Comparison of ENCODE assay signal across 11 mouse cellular contexts in genomic region chr3:88366830-88367428, GRCm38 (mm10). TPM values are rescaled to one million over a fixed set of nuclear protein-coding genes. Genes with fewer than 3 reads are reported as not detected.
DNase-seq lines count a peak whose midpoint lies in the region; ATAC-seq lines count a peak whose summit lies in the region.
"Not testable (repeated sequence)": the region's sequence is repeated elsewhere in the genome, so short reads cannot be mapped to it uniquely, and the experiment has no call there.
"Had no signal": no experiment of that assay in that cellular context is flagged by ENCODE, and none has a peak within 500 bp of the region (broad histone marks: within the 10 kb centered on the region; RNA-seq: fewer than 3 reads in every experiment).

No protein-coding gene starts in this region.

- not testable (repeated sequence) for H3K9me3 ChIP-seq in forebrain, embryonic 14.5 days (replicated peaks; ENCODE audit: control insufficient read depth, low read length)

- H3K9ac ChIP-seq in forebrain, embryonic 14.5 days (ENCODE audit: low read length): not testable (repeated sequence)

- ATAC-seq in forebrain, embryonic 14.5 days: peak; percentile 85
- ATAC-seq in hematopoietic stem cell, adult 5-6 weeks (replicated peaks in 1 of 2; ENCODE audit: insufficient read depth in 1 of 2, low FRiP score in 2 of 2, low TSS enrichment in 1 of 2, low read depth in 1 of 2, poor library complexity in 2 of 2, severe bottlenecking in 2 of 2): peak; percentile 90 to 93

- DNase-seq in adrenal gland, postnatal 25 days: peak; percentile 48
- peak; percentile 47 for DNase-seq in forebrain, embryonic 14.5 days (ENCODE audit: low spot score)
- DNase-seq in kidney, postnatal 10 days: peak; percentile 69
- DNase-seq in liver: peak; percentile 64
- DNase-seq in mesoderm, embryonic 11.5 days (ENCODE audit: low read depth, low spot score): peak; percentile 60
- DNase-seq in right cerebral cortex, adult 2 months (ENCODE audit: low spot score in 2 of 2): peak; percentile 67 to 69
- DNase-seq in thymus, postnatal 10 days (ENCODE audit: low spot score in 2 of 2): peak; percentile 80 to 84

- H3K4me2 ChIP-seq in forebrain, embryonic 14.5 days (ENCODE audit: low read length): peak overlapping the region; percentile 23; the same call in 1 of the 2 replicates

- not testable (repeated sequence) for H3K27me3 ChIP-seq in forebrain, embryonic 14.5 days (replicated peaks; ENCODE audit: control insufficient read depth, insufficient read depth, low read length)

- 0 out of 2 replicates have a peak overlapping the region, but pooled peaks have one; percentile 15 for H3K4me3 ChIP-seq in forebrain, embryonic 14.5 days (ENCODE audit: low read depth, low read length)

- H3K36me3 ChIP-seq in forebrain, embryonic 14.5 days (ENCODE audit: control insufficient read depth, insufficient read depth, low read length): peaks cover 14% of the 10 kb centered on the region

- 2% methylated on average over 17 of the region's 22 CpGs for WGBS in forebrain, embryonic 14.5 days

- not testable (repeated sequence) for H3K4me1 ChIP-seq in forebrain, embryonic 14.5 days (ENCODE audit: control insufficient read depth, insufficient read depth, low read length)

- 0 out of 2 replicates have a peak overlapping the region, but pooled peaks have one; percentile 48 for H3K27ac ChIP-seq in forebrain, embryonic 14.5 days (ENCODE audit: low read depth, low read length)

RNA-seq across cellular contexts. Expression of gene Paqr6, which starts 2.5 kb away (rescaled TPM):
- total RNA-seq in adrenal gland, postnatal 25 days (2021): 1.6 and 1.9 TPM in 2 replicates
- 0.22 and 0.30 TPM in 2 replicates for polyA plus RNA-seq in forebrain, embryonic 14.5 days (2014; fragmentation: Nextera tagmentation; extraction: Ambion mirVana)
- total RNA-seq in hematopoietic stem cell, adult 5-6 weeks (2017): not detected in 2 replicates

RNA-seq across cellular contexts. Expression of gene Bglap3, which starts 5.6 kb away (rescaled TPM):
- 0.79 and 2.3 TPM in 2 replicates for total RNA-seq in adrenal gland, postnatal 25 days (2021)
- not detected in 2 replicates for polyA plus RNA-seq in forebrain, embryonic 14.5 days (2014; fragmentation: Nextera tagmentation; extraction: Ambion mirVana)
- not detected in 2 replicates for total RNA-seq in hematopoietic stem cell, adult 5-6 weeks (2017)
- polyA plus RNA-seq: testis, adult 2 months had no signal

RNA-seq across cellular contexts. Expression of gene Bglap2, which starts 11.6 kb away (rescaled TPM):
- 1.0 TPM in 1 of 2 replicates, not detected in the other for total RNA-seq in adrenal gland, postnatal 25 days (2021)
- not detected in 2 replicates for polyA plus RNA-seq in forebrain, embryonic 14.5 days (2014; fragmentation: Nextera tagmentation; extraction: Ambion mirVana)
- not detected in 2 replicates for total RNA-seq in hematopoietic stem cell, adult 5-6 weeks (2017)
- total RNA-seq: gastrocnemius, postnatal 4 days; left cerebral cortex, postnatal 4 days had no signal

RNA-seq across cellular contexts. Expression of gene Bglap, which starts 17.3 kb away (rescaled TPM):
- 4.3 TPM in 1 of 2 replicates, not detected in the other for total RNA-seq in adrenal gland, postnatal 25 days (2021)
- polyA plus RNA-seq in forebrain, embryonic 14.5 days (2014; fragmentation: Nextera tagmentation; extraction: Ambion mirVana): not detected in 2 replicates
- not detected in 2 replicates for total RNA-seq in hematopoietic stem cell, adult 5-6 weeks (2017)
- total RNA-seq: left cerebral cortex, postnatal 4 days had no signal
- polyA plus RNA-seq: testis, adult 2 months had no signal

RNA-seq across cellular contexts. Expression of gene Smg5, which starts 30.9 kb away (rescaled TPM):
- total RNA-seq in adrenal gland, postnatal 25 days (2021): 55.3 and 59.1 TPM in 2 replicates
- 36.0 and 44.8 TPM in 2 replicates for polyA plus RNA-seq in forebrain, embryonic 14.5 days (2014; fragmentation: Nextera tagmentation; extraction: Ambion mirVana)
- total RNA-seq in hematopoietic stem cell, adult 5-6 weeks (2017): 53.1 and 53.7 TPM in 2 replicates

Comparison
In these comparisons a context has a peak if more than half of its experiments do, and no peak if none do; other contexts are left out.
1. Peak in every context shown above with its lines: DNase-seq, ATAC-seq, H3K4me3 ChIP-seq and H3K27ac ChIP-seq.